Mouse (Mus musculus) liver, adult (tissue): ENCODE results near the gene Spaca6.

Source experiments
- GATA4 ChIP-seq: IDR thresholded peaks from 2 replicates; pipeline ENCODE4 v1.6.1; 2014; ENCODE audit warnings: mild to moderate bottlenecking, low read length; ENCODE audit not compliant: insufficient replicate concordance

Spaca6 gene

GRCm38 (mm10) chr17:17865168-17865567 is 38.2 kb downstream of the Spaca6 start:
- TF ChIP-seq GATA4 = no peak

GRCm38 (mm10) chr17:17866801-17867469 is 40.0 kb downstream of the Spaca6 start:
- no peak for TF ChIP-seq GATA4

- no peak for TF ChIP-seq GATA4
Measured at GRCm38 (mm10) chr17:17870892-17871550, 44.1 kb downstream of the Spaca6 start.

- TF ChIP-seq GATA4 = no peak
Measured at GRCm38 (mm10) chr17:17871697-17872096, 44.7 kb downstream of the Spaca6 start.

- no peak for TF ChIP-seq GATA4
Measured at GRCm38 (mm10) chr17:17879347-17879746, 52.4 kb downstream of the Spaca6 start.

GRCm38 (mm10) chr17:17882672-17883071 is 55.7 kb downstream of the Spaca6 start:
- TF ChIP-seq GATA4 = no peak

GRCm38 (mm10) chr17:17883840-17884239 is 56.9 kb downstream of the Spaca6 start, which contains the start of gene Fpr1:
TSS of gene Fpr1 (minus strand) at chr17:17883940.
- no peak for TF ChIP-seq GATA4

GRCm38 (mm10) chr17:17887774-17888248 is 60.9 kb downstream of the Spaca6 start, which contains the start of the genes Fpr2 and Fpr3:
TSS of gene Fpr2 (plus strand) at chr17:17887824.
TSS of gene Fpr3 (plus strand) at chr17:17887852.
- TF ChIP-seq GATA4 = no peak

GRCm38 (mm10) chr17:17889732-17890425 is 62.9 kb downstream of the Spaca6 start:
- no peak for TF ChIP-seq GATA4
